Mouse (Mus musculus) thymus, adult 2 months (tissue): Measurements from ENCODE around the gene Cnot2.

Source experiments
- CTCF ChIP-seq: fragments of 200-500 bp; IDR thresholded peaks from 2 replicates; pipeline ENCODE4 v1.5.1; 2012; ENCODE audit warnings: mild to moderate bottlenecking, control low read depth, low read length, moderate library complexity, borderline replicate concordance; ENCODE audit not compliant: control insufficient read depth, poor library complexity, insufficient read depth; ENCODE audit errors: extremely low read depth
- POLR2A ChIP-seq: fragments of 200-500 bp; IDR thresholded peaks from 2 replicates; pipeline ENCODE4 v1.6.1; 2012; ENCODE audit warnings: mild to moderate bottlenecking, low read length, control low read depth, moderate library complexity; ENCODE audit not compliant: control insufficient read depth, poor library complexity, insufficient read depth; ENCODE audit errors: extremely low read depth

- TF ChIP-seq CTCF (no peak), POLR2A (no peak)
Observed at GRCm38 (mm10) chr10:116448166-116448565, 133.1 kb downstream of the Cnot2 start.
